ENCODE assay signal across 23 mouse cellular contexts in genomic region chr14:17012200-17012599, GRCm38 (mm10).
A peak's percentile ranks its signal among the peaks of the same experiment; 100 is the strongest.
DNase-seq lines count a peak whose midpoint lies in the region; ATAC-seq and TF ChIP-seq lines count a peak whose summit lies in the region.
"Had no signal": no experiment of that assay in that cellular context is flagged by ENCODE, and none has a peak within 500 bp of the region (broad histone marks: within the 10 kb centered on the region; RNA-seq: fewer than 3 reads in every experiment).

No protein-coding gene starts in this region.

- peak; percentile 53 for DNase-seq in lung, postnatal 0 days (ENCODE audit: low spot score)
- no peak for DNase-seq in lung, postnatal 14 days
- peak; percentile 14 for DNase-seq in 416B (ENCODE audit: low read depth)
- DNase-seq in stomach, postnatal 0 days (ENCODE audit: low spot score): no peak
- no peak for DNase-seq in gastrocnemius, postnatal 14 days
- DNase-seq in heart, adult 9 months (ENCODE audit: low spot score in 2 of 2): no peak
- DNase-seq: adrenal gland, postnatal 36 days; cerebellum, adult 18-20 months; cerebellum, postnatal 10 days; forebrain, postnatal 0 days; heart, postnatal 14 days; kidney, adult 2 months; kidney, postnatal 10 days; liver, postnatal 0 days; right cerebral cortex, postnatal 4 days had no signal

- ATAC-seq in lung, postnatal 0 days: peak; percentile 30; the same call in 1 of the 2 replicates
- peak; percentile 74; the same call in 1 of the 2 replicates for ATAC-seq in common myeloid progenitor, adult 5-6 weeks (replicated peaks; ENCODE audit: low read depth, poor library complexity, severe bottlenecking)
- peak; percentile 69; the same call in 1 of the 2 replicates for ATAC-seq in stomach, postnatal 0 days (ENCODE audit: low FRiP score, low TSS enrichment)
- ATAC-seq: forebrain, postnatal 0 days; hindbrain, embryonic 16.5 days; liver, embryonic 12.5 days; liver, postnatal 0 days had no signal

- no peaks in the 10 kb centered on the region for H3K4me1 ChIP-seq in lung, postnatal 0 days (ENCODE audit: insufficient read depth, low read depth, low read length)
- H3K4me1 ChIP-seq in stomach, postnatal 0 days (replicated peaks; ENCODE audit: control insufficient read depth, insufficient read depth): no peaks in the 10 kb centered on the region
- H3K4me1 ChIP-seq: forebrain, embryonic 12.5 days; limb, embryonic 12.5 days; liver, embryonic 12.5 days had no signal

- no peak for TF ChIP-seq EP300 in lung, postnatal 0 days (IDR thresholded peaks at IDR 0.05)
- no peak for TF ChIP-seq EP300 in stomach, postnatal 0 days (optimal IDR thresholded peaks at IDR 0.05)

- no peak overlapping the region for H3K27ac ChIP-seq in lung, postnatal 0 days (ENCODE audit: low read length)
- H3K27ac ChIP-seq in stomach, postnatal 0 days (replicated peaks): no peak overlapping the region
- H3K27ac ChIP-seq: forebrain, embryonic 12.5 days; limb, embryonic 12.5 days; liver, embryonic 12.5 days had no signal

- 68% methylated on average over 1 of the region's 1 CpGs for WGBS in lung, postnatal 0 days
- 44% methylated on average over 1 of the region's 1 CpGs for WGBS in stomach, postnatal 0 days

- no peaks in the 10 kb centered on the region for H3K27me3 ChIP-seq in lung, postnatal 0 days (replicated peaks; ENCODE audit: insufficient read depth, low read length)
- H3K27me3 ChIP-seq in stomach, postnatal 0 days (ENCODE audit: control insufficient read depth, insufficient read depth, low read length): no peaks in the 10 kb centered on the region
- H3K27me3 ChIP-seq: forebrain, embryonic 12.5 days; limb, embryonic 12.5 days; liver, embryonic 12.5 days had no signal

- no peak overlapping the region for H3K4me3 ChIP-seq in lung, postnatal 0 days (ENCODE audit: low read depth, low read length)
- no peak overlapping the region for H3K4me3 ChIP-seq in stomach, postnatal 0 days (ENCODE audit: low read depth, low read length)
- H3K4me3 ChIP-seq: erythroblast, embryonic 14.5 days; forebrain, embryonic 12.5 days; limb, embryonic 12.5 days; liver, embryonic 12.5 days had no signal

- no peaks in the 10 kb centered on the region for H3K9me3 ChIP-seq in lung, postnatal 0 days (ENCODE audit: low read length)
- H3K9me3 ChIP-seq in stomach, postnatal 0 days (ENCODE audit: control insufficient read depth, low read length): no peaks in the 10 kb centered on the region
- H3K9me3 ChIP-seq: forebrain, embryonic 12.5 days; G1E; limb, embryonic 12.5 days; liver, embryonic 12.5 days had no signal

- H3K4me2 ChIP-seq in lung, postnatal 0 days (replicated peaks; ENCODE audit: low read depth, low read length): no peak overlapping the region
- no peak overlapping the region for H3K4me2 ChIP-seq in stomach, postnatal 0 days (replicated peaks; ENCODE audit: low read depth)
- H3K4me2 ChIP-seq: forebrain, embryonic 12.5 days; limb, embryonic 12.5 days; liver, embryonic 12.5 days; midbrain, embryonic 11.5 days had no signal

- 0 out of 2 replicates have a peak, but pooled peaks have one; percentile 2 for TF ChIP-seq CTCF in lung, postnatal 0 days (IDR thresholded peaks at IDR 0.05)
- TF ChIP-seq CTCF in stomach, postnatal 0 days (IDR thresholded peaks at IDR 0.05; ENCODE audit: low read depth): no peak

- intact Hi-C loops in gastrocnemius, postnatal 14 days (cut with DNase I; ENCODE audit: low total_unique reads): no loop called here

- no peaks in the 10 kb centered on the region for H3K36me3 ChIP-seq in lung, postnatal 0 days (ENCODE audit: insufficient read depth, low read length)
- H3K36me3 ChIP-seq in stomach, postnatal 0 days (ENCODE audit: control insufficient read depth, insufficient read depth, low read length): no peaks in the 10 kb centered on the region
- H3K36me3 ChIP-seq: forebrain, embryonic 12.5 days; G1E; limb, embryonic 12.5 days; liver, embryonic 12.5 days had no signal

- no peak overlapping the region for H3K9ac ChIP-seq in lung, postnatal 0 days (replicated peaks; ENCODE audit: low read depth)
- no peak overlapping the region for H3K9ac ChIP-seq in stomach, postnatal 0 days (ENCODE audit: low read length)
- H3K9ac ChIP-seq: forebrain, embryonic 12.5 days; forebrain, postnatal 0 days; limb, embryonic 12.5 days; liver, embryonic 12.5 days; liver, postnatal 0 days had no signal

Comparison
In these comparisons a context has a peak if more than half of its experiments do, and no peak if none do; other contexts are left out.
1. DNase-seq: peak in lung, postnatal 0 days (single experiment) and 416B (single experiment); none in lung, postnatal 14 days (single experiment), stomach, postnatal 0 days (single experiment), gastrocnemius, postnatal 14 days (single experiment) and heart, adult 9 months (0 of 2).
2. Peak in every context shown above with its lines, with median percentiles within 50 percentile points of each other: ATAC-seq.